Mouse (Mus musculus): ENCODE measurements at regions not wholly inside any gene's neighbourhood (a gene's known extent, or its start where the extent isn't known, plus 50 kb on each side); places are given as distances from the start of the nearest gene placed in this dataset.

- 82% methylated on average over 5 of the region's 5 CpGs for WGBS
Observed at GRCm38 (mm10) chr1:138716991-138717390, 97.0 kb upstream of the Nek7 start.

GRCm38 (mm10) chr1:138715162-138715561 is 95.2 kb upstream of the Nek7 start:
- Histone ChIP-seq H3K4me2 (ENCODE audit: low read depth, severe bottlenecking) (no peak overlapping the region), H3K4me3 (ENCODE audit: low read depth, low read length) (no peak overlapping the region), H3K27me3 (ENCODE audit: control insufficient read depth, insufficient read depth, low read length) (no peaks in the 10 kb centered on the region), H3K9ac (ENCODE audit: low read length) (no peak overlapping the region), H3K9me3 (ENCODE audit: control insufficient read depth, low read length) (no peaks in the 10 kb centered on the region), H3K27ac (replicated peaks; ENCODE audit: low read depth, low read length) (no peak overlapping the region), H3K4me1 (ENCODE audit: control insufficient read depth, insufficient read depth, low read length) (no peaks in the 10 kb centered on the region), H3K36me3 (ENCODE audit: control insufficient read depth, insufficient read depth, low read length) (no peaks in the 10 kb centered on the region)
- WGBS: 70% methylated on average over 3 of the region's 3 CpGs
- ATAC-seq (ENCODE audit: insufficient number of reproducible peaks, low FRiP score, low TSS enrichment, low read depth): no peak
- no peak for DNase-seq (ENCODE audit: low spot score)

More at GRCm38 (mm10) chr1:138716991-138717390, 97.0 kb upstream of the Nek7 start:
- no peaks in the 10 kb centered on the region for H3K9me3 ChIP-seq (ENCODE audit: control insufficient read depth, low read length)
- H3K9ac ChIP-seq (ENCODE audit: low read length): no peak overlapping the region
- no peak overlapping the region for H3K4me2 ChIP-seq (ENCODE audit: low read depth, severe bottlenecking)
- no peaks in the 10 kb centered on the region for H3K36me3 ChIP-seq (ENCODE audit: control insufficient read depth, insufficient read depth, low read length)
- DNase-seq (ENCODE audit: low spot score): no peak
- no peak for ATAC-seq (ENCODE audit: insufficient number of reproducible peaks, low FRiP score, low TSS enrichment, low read depth)
- H3K4me3 ChIP-seq (ENCODE audit: low read depth, low read length): no peak overlapping the region
- no peak overlapping the region for H3K27ac ChIP-seq (replicated peaks; ENCODE audit: low read depth, low read length)
- peaks cover 8% of the 10 kb centered on the region; the same call in 1 of the 2 replicates for H3K4me1 ChIP-seq (ENCODE audit: control insufficient read depth, insufficient read depth, low read length)
- H3K27me3 ChIP-seq (ENCODE audit: control insufficient read depth, insufficient read depth, low read length): no peaks in the 10 kb centered on the region

- Histone ChIP-seq H3K27me3 (ENCODE audit: control insufficient read depth, insufficient read depth, low read length) (no peaks in the 10 kb centered on the region), H3K4me2 (ENCODE audit: low read depth, severe bottlenecking) (no peak overlapping the region), H3K9me3 (ENCODE audit: control insufficient read depth, low read length) (no peaks in the 10 kb centered on the region), H3K27ac (replicated peaks; ENCODE audit: low read depth, low read length) (no peak overlapping the region), H3K9ac (ENCODE audit: low read length) (no peak overlapping the region), H3K4me3 (ENCODE audit: low read depth, low read length) (no peak overlapping the region), H3K36me3 (ENCODE audit: control insufficient read depth, insufficient read depth, low read length) (no peaks in the 10 kb centered on the region), H3K4me1 (ENCODE audit: control insufficient read depth, insufficient read depth, low read length) (no peaks in the 10 kb centered on the region)
- ATAC-seq (ENCODE audit: insufficient number of reproducible peaks, low FRiP score, low TSS enrichment, low read depth) (no peak), DNase-seq (ENCODE audit: low spot score) (no peak)
- WGBS: 70% methylated on average over 2 of the region's 2 CpGs
Observed at GRCm38 (mm10) chr1:138709229-138709608, 89.3 kb upstream of the Nek7 start.

GRCm38 (mm10) chr1:138708507-138709228 is 88.7 kb upstream of the Nek7 start:
- Histone ChIP-seq H3K9me3 (ENCODE audit: control insufficient read depth, low read length) (no peaks in the 10 kb centered on the region), H3K27ac (replicated peaks; ENCODE audit: low read depth, low read length) (no peak overlapping the region), H3K27me3 (ENCODE audit: control insufficient read depth, insufficient read depth, low read length) (no peaks in the 10 kb centered on the region), H3K9ac (ENCODE audit: low read length) (no peak overlapping the region), H3K4me1 (ENCODE audit: control insufficient read depth, insufficient read depth, low read length) (no peaks in the 10 kb centered on the region), H3K36me3 (ENCODE audit: control insufficient read depth, insufficient read depth, low read length) (no peaks in the 10 kb centered on the region), H3K4me2 (ENCODE audit: low read depth, severe bottlenecking) (no peak overlapping the region), H3K4me3 (ENCODE audit: low read depth, low read length) (no peak overlapping the region)
- ATAC-seq (ENCODE audit: insufficient number of reproducible peaks, low FRiP score, low TSS enrichment, low read depth): no peak
- 80% methylated on average over 7 of the region's 7 CpGs for WGBS
- no peak for DNase-seq (ENCODE audit: low spot score)

- Histone ChIP-seq H3K9me3 (ENCODE audit: control insufficient read depth, low read length) (no peaks in the 10 kb centered on the region), H3K27ac (replicated peaks; ENCODE audit: low read depth, low read length) (no peak overlapping the region), H3K27me3 (ENCODE audit: control insufficient read depth, insufficient read depth, low read length) (no peaks in the 10 kb centered on the region), H3K4me2 (ENCODE audit: low read depth, severe bottlenecking) (no peak overlapping the region), H3K4me1 (ENCODE audit: control insufficient read depth, insufficient read depth, low read length) (no peaks in the 10 kb centered on the region), H3K36me3 (ENCODE audit: control insufficient read depth, insufficient read depth, low read length) (no peaks in the 10 kb centered on the region), H3K9ac (ENCODE audit: low read length) (no peak overlapping the region), H3K4me3 (ENCODE audit: low read depth, low read length) (no peak overlapping the region)
- 63% methylated on average over 3 of the region's 3 CpGs for WGBS
- ATAC-seq (ENCODE audit: insufficient number of reproducible peaks, low FRiP score, low TSS enrichment, low read depth) (no peak), DNase-seq (ENCODE audit: low spot score) (no peak)
Observed at GRCm38 (mm10) chr1:138707913-138708312, 88.0 kb upstream of the Nek7 start.

GRCm38 (mm10) chr1:138703291-138703690 is 83.3 kb upstream of the Nek7 start:
- H3K27ac ChIP-seq (replicated peaks; ENCODE audit: low read depth, low read length): no peak overlapping the region
- H3K27me3 ChIP-seq (ENCODE audit: control insufficient read depth, insufficient read depth, low read length): no peaks in the 10 kb centered on the region
- H3K36me3 ChIP-seq (ENCODE audit: control insufficient read depth, insufficient read depth, low read length): no peaks in the 10 kb centered on the region
- no peak for DNase-seq (ENCODE audit: low spot score)
- no peak overlapping the region for H3K4me3 ChIP-seq (ENCODE audit: low read depth, low read length)
- no peak overlapping the region for H3K4me2 ChIP-seq (ENCODE audit: low read depth, severe bottlenecking)
- no peak for ATAC-seq (ENCODE audit: insufficient number of reproducible peaks, low FRiP score, low TSS enrichment, low read depth)
- no peaks in the 10 kb centered on the region for H3K9me3 ChIP-seq (ENCODE audit: control insufficient read depth, low read length)
- no peak overlapping the region for H3K9ac ChIP-seq (ENCODE audit: low read length)
- H3K4me1 ChIP-seq (ENCODE audit: control insufficient read depth, insufficient read depth, low read length): no peaks in the 10 kb centered on the region
- WGBS: 81% methylated on average over 5 of the region's 5 CpGs

- no peaks in the 10 kb centered on the region for H3K9me3 ChIP-seq (ENCODE audit: control insufficient read depth, low read length)
- no peaks in the 10 kb centered on the region for H3K36me3 ChIP-seq (ENCODE audit: control insufficient read depth, insufficient read depth, low read length)
- ATAC-seq (ENCODE audit: insufficient number of reproducible peaks, low FRiP score, low TSS enrichment, low read depth): no peak
- H3K27me3 ChIP-seq (ENCODE audit: control insufficient read depth, insufficient read depth, low read length): no peaks in the 10 kb centered on the region
- no peak overlapping the region for H3K4me2 ChIP-seq (ENCODE audit: low read depth, severe bottlenecking)
- no peak for DNase-seq (ENCODE audit: low spot score)
- H3K9ac ChIP-seq (ENCODE audit: low read length): no peak overlapping the region
- no peaks in the 10 kb centered on the region for H3K4me1 ChIP-seq (ENCODE audit: control insufficient read depth, insufficient read depth, low read length)
- no peak overlapping the region for H3K4me3 ChIP-seq (ENCODE audit: low read depth, low read length)
- 85% methylated on average over 6 of the region's 6 CpGs for WGBS
- H3K27ac ChIP-seq (replicated peaks; ENCODE audit: low read depth, low read length): no peak overlapping the region
Observed at GRCm38 (mm10) chr1:138689234-138689633, 69.3 kb upstream of the Nek7 start.

- H3K9me3 ChIP-seq (ENCODE audit: control insufficient read depth, low read length): no peaks in the 10 kb centered on the region
- WGBS: 89% methylated on average over 5 of the region's 5 CpGs
- H3K4me2 ChIP-seq (ENCODE audit: low read depth, severe bottlenecking): no peak overlapping the region
- no peak overlapping the region for H3K9ac ChIP-seq (ENCODE audit: low read length)
- no peak for DNase-seq (ENCODE audit: low spot score)
- no peak overlapping the region for H3K27ac ChIP-seq (replicated peaks; ENCODE audit: low read depth, low read length)
- no peak for ATAC-seq (ENCODE audit: insufficient number of reproducible peaks, low FRiP score, low TSS enrichment, low read depth)
- H3K4me3 ChIP-seq (ENCODE audit: low read depth, low read length): no peak overlapping the region
- no peaks in the 10 kb centered on the region for H3K4me1 ChIP-seq (ENCODE audit: control insufficient read depth, insufficient read depth, low read length)
- H3K36me3 ChIP-seq (ENCODE audit: control insufficient read depth, insufficient read depth, low read length): no peaks in the 10 kb centered on the region
- H3K27me3 ChIP-seq (ENCODE audit: control insufficient read depth, insufficient read depth, low read length): no peaks in the 10 kb centered on the region
Observed at GRCm38 (mm10) chr1:138686746-138687145, 66.8 kb upstream of the Nek7 start.

GRCm38 (mm10) chr1:138683711-138684110 is 63.8 kb upstream of the Nek7 start:
- no peaks in the 10 kb centered on the region for H3K36me3 ChIP-seq (ENCODE audit: control insufficient read depth, insufficient read depth, low read length)
- DNase-seq (ENCODE audit: low spot score) (no peak), ATAC-seq (ENCODE audit: insufficient number of reproducible peaks, low FRiP score, low TSS enrichment, low read depth) (no peak)
- 82% methylated on average over 10 of the region's 10 CpGs for whole genome bisulfite sequencing
- H3K4me1 ChIP-seq (ENCODE audit: control insufficient read depth, insufficient read depth, low read length): no peaks in the 10 kb centered on the region
- H3K27me3 ChIP-seq (ENCODE audit: control insufficient read depth, insufficient read depth, low read length): no peaks in the 10 kb centered on the region
- no peak overlapping the region for H3K4me2 ChIP-seq (ENCODE audit: low read depth, severe bottlenecking)
- no peak overlapping the region for H3K4me3 ChIP-seq (ENCODE audit: low read depth, low read length)
- no peak overlapping the region for H3K27ac ChIP-seq (replicated peaks; ENCODE audit: low read depth, low read length)
- no peaks in the 10 kb centered on the region for H3K9me3 ChIP-seq (ENCODE audit: control insufficient read depth, low read length)
- H3K9ac ChIP-seq (ENCODE audit: low read length): no peak overlapping the region
